Mouse (Mus musculus) gastrocnemius, adult 2 months (tissue): ENCODE data around the gene Capn11. TPM values are rescaled to one million over a fixed set of nuclear protein-coding genes. Genes with fewer than 3 reads are reported as not detected.
"Not testable (repeated sequence)": the region's sequence is repeated elsewhere in the genome, so short reads cannot be mapped to it uniquely, and the experiment has no call there.

Experiments
- DNase-seq: peaks from one replicate; pipeline ENCODE4 v3.0.0; 2022
- H3K27ac ChIP-seq: fragments of 200-600 bp; 2 replicates; pipeline ENCODE4 v1.8.1; 2022; ENCODE audit warnings: mild to moderate bottlenecking
- H3K4me3 ChIP-seq: fragments of 200-600 bp; 2 replicates; pipeline ENCODE4 v1.8.1; 2022; ENCODE audit warnings: mild to moderate bottlenecking, moderate library complexity
- CTCF ChIP-seq: fragments of 200-600 bp; IDR thresholded peaks from 2 replicates; pipeline ENCODE4 v1.8.1; 2022; ENCODE audit warnings: antibody characterized with exemption, mild to moderate bottlenecking, moderate library complexity
- intact Hi-C: fragments of 180-260 bp; cut with DNase I; formaldehyde crosslinking; loops from one replicate; pipeline ENCODE4 v1.15.1; 2025
- total RNA-seq, 2 experiments: library from RNA; stranded (reverse); gene quantifications; 2 replicates each; pipeline ENCODE4 v1.2.3; 2021

Gene Capn11
- total RNA-seq, 2 experiments from 2014 or later = 0.59 to 0.98 TPM

DNA sequence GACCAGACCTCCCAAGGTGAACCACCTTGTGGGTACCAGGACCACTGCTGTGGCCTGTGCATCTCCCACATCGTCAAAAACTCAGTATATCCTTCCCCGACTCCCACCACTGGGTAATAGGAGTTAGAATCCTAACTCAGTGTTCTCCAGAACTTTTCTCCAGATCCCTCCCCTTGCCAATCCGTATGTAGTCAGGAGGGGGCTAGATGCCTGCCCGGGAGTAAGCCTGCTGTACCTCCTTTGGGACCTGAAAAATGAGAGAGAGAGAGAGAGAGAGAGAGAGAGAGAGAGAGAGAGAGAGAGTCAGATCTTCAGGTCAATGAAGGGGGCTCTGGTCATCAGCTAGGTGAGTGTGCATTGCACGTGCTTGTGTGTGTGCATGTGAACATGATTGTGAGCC is 25.1 kb downstream of the Capn11 start:
- Histone ChIP-seq H3K27ac (no peak overlapping the region), H3K4me3 (no peak overlapping the region)
- no peak for DNase-seq
- no peak for TF ChIP-seq CTCF
- intact Hi-C loops = no loop called here

DNA sequence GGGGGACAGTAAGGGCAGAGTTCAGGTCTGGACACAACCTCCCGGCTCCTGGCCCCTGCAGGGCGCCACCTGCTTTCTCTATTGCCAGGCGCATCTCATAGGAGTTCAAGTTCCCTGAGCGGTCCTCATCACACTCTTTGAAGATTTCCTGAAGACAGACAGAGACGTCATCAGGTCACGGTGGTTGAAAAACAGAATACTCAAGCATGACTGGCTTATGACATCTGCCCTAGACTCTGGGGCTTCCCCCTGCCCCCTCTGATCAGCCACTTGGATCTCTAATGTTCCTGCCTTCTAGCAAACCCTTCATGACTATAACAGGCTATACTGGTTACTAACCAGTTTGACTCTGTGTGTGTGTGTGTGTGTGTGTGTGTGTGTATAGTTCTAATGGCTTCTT is 27.2 kb downstream of the Capn11 start:
- intact Hi-C loops = no loop called here
- no peak for DNase-seq
- H3K4me3 ChIP-seq = no peak overlapping the region
- H3K27ac ChIP-seq = no peak overlapping the region
- TF ChIP-seq CTCF = no peak

DNA sequence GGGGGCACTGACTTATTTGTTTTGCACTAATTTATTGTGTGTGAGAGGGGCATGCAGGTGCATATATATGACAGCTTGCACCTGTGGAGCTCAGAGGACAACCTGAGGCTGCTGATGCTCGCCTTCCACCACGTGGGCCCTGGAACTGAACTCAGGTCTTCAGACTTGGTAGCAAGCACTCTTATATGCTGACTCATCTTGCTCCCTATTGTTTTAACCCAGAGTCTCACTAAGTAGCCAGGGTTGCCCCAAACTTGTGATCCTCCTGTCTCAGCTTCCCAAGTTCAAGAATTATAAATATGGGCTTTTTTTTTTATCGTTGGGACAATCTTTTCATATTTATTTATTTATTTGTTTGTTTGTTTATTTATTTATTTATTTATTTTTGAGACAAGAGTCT is 28.1 kb downstream of the Capn11 start:
- TF ChIP-seq CTCF = no peak
- no peak overlapping the region for H3K4me3 ChIP-seq
- DNase-seq = no peak

DNA sequence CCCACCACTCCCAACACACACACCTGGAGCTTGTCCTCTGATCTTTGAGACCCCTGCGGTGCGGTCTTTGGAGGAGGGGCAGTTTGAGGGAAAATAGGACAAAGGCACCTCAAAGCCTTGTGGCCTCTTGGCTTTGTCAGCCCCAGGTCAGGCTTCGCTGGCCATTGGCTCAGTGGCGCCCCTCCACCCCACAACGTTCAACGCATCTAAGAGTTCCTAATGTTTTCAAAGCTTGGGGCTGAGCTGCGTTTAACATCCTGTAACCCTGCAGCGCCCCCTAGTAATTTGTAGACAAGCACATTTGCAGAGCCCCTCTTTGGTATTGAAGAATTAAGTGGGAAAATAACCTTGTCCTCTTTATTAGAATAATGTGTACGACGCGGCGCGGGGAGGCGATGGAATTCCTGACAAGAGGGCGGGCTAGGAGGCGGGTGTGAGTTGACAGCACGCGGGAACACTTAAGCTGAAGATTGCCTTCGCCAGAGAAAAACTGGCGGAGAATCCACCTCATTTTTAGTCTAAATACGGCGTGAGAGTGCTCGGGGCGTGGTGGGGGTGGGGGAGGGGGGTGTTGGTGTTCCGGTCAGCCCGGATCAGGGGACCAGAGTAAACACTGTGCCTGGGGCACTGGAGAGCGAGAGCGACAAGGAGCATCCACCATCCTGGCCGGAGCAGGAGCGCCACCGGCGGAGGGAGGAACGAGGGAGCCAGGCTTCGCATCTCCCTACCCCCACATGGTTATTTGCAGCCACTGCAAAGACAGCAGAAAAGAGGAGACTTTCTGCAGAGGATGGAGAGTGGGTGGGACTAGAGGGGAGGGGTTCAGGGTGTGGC is 29.0 kb downstream of the Capn11 start:
- Histone ChIP-seq H3K27ac (peak overlapping the region; percentile 77), H3K4me3 (peak overlapping the region; percentile 71)
- peak; percentile 81 for DNase-seq
- peak; percentile 75 for TF ChIP-seq CTCF
- intact Hi-C loops = no loop called here

More for the DNA sequence above, 28.1 kb downstream of the Capn11 start:
- intact Hi-C loops = no loop called here
- H3K27ac ChIP-seq = no peak overlapping the region

- no peak for DNase-seq
- Histone ChIP-seq H3K4me3 (peak overlapping the region; percentile 71), H3K27ac (peak overlapping the region; percentile 77)
- intact Hi-C loops = no loop called here
- TF ChIP-seq CTCF = no peak
Observed at GRCm38 (mm10) chr17:45628885-45629855, 30.0 kb downstream of the Capn11 start.

- Histone ChIP-seq H3K27ac (0 out of 2 replicates have a peak overlapping the region, but pooled peaks have one; percentile 20), H3K4me3 (no peak overlapping the region)
- intact Hi-C loops = no loop called here
- DNase-seq = no peak
- no peak for TF ChIP-seq CTCF
Observed at GRCm38 (mm10) chr17:45628160-45628559, 31.0 kb downstream of the Capn11 start.

DNA sequence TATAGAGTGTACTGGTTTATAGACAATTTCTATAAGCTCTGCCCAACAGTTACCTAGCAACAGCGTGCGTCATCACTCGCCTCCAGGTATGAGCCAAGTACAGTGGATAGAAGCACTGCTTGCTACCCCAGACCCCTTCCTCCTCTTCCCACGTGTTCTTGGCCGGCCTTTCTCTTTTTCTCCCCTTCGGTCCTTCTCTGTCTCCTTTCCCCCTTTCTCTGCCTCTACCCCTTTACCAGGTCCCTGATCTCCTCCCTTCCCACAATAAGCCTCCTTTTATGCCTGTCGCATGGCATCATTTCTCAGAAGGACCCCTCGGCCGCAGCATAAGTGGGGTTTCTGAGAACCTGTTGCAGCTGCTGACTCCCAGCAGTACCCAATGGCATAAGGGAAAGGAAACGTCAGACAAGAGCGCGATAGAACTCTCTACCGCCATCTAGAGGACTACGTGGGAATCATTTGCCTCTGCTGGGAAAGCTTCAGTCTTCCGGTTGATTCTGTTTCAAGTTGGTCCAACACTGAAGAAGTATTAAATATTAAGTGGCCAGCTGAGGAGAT is 32.5 kb downstream of the Capn11 start:
- peak overlapping the region; percentile 72 for H3K27ac ChIP-seq
- intact Hi-C loops = loop anchor here (1.0 kb wide), 1 partner anchor 41 kb away; no protein-coding TSS in a partner anchor
- peak; percentile 57 for DNase-seq
- TF ChIP-seq CTCF = peak; percentile 92
- H3K4me3 ChIP-seq = peak overlapping the region; percentile 59

- H3K27ac ChIP-seq, H3K4me3 ChIP-seq, intact Hi-C loops, DNase-seq: not testable (repeated sequence)
Observed at GRCm38 (mm10) chr17:45623425-45623824, 35.7 kb downstream of the Capn11 start.

DNA sequence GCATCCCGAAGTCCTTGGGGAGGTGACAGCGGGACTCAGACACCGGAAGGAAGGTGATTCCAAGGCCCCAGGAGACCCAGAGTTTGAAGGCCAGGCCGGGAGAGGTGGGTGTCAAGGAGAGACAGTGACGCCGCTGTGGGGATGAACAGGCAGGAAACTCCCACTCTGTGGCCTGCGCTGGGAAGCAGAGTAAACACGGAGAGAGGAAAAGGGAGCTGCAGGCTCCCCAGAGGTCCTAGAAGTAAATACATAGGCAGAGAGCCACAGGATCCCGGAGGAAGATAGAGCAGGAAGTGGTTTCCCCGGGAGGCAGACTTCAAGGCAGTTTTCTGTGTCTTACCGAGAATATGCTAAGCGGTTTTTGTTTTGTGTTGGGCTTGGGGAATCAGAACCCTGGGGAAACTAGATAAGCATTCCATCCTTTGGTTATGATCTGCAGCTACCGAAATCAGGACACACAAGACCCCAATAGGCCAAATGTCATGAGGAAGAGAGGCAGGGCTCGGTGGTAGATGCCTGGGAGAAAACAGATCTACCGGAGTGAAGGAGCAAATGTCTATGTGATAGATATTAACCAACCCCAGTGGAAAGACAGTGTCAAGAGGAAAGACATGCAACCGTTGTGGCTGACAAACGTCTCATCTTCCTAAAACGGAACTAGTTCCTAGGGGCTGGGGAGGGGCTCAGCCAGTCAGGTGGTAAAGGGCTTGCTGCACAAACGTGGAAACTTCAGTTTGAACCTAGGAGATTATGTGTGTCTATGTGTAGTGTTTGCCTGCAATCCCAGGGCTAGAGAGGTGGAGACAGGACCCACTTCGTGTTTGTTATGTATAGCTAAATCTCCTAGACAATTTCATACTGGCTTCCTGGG is 39.5 kb downstream of the Capn11 start:
- Histone ChIP-seq H3K4me3 (peak overlapping the region; percentile 64), H3K27ac (peak overlapping the region; percentile 79)
- peak; percentile 45 for DNase-seq
- TF ChIP-seq CTCF = no peak
- intact Hi-C loops = no loop called here

DNA sequence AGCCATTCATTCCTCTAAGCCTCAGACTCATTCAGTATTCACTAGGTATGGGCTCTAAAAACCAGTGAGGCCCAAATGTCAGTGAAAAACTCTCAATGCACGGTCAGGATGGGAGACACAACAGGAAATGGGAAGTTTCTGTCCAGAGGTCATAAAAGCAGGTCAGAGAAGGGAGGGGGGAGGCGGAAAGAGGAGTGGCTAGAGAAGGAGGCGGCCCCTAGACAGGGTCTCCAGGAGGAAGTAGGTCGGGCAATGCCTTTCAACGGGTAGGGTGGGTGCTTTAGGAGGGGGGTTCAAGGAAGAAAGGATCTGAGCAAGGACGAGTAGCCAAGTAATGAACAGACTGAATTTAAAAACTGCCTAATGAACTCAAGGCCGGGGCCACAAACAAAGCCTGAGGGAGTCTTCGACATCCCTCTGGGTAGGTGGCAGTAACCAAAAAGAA is 40.2 kb downstream of the Capn11 start:
- TF ChIP-seq CTCF = no peak
- H3K27ac ChIP-seq = peak overlapping the region; percentile 79
- peak; percentile 62 for DNase-seq
- intact Hi-C loops = no loop called here
- H3K4me3 ChIP-seq = peak overlapping the region; percentile 64

- TF ChIP-seq CTCF = no peak
- Histone ChIP-seq H3K4me3 (no peak overlapping the region), H3K27ac (no peak overlapping the region)
- intact Hi-C loops = no loop called here
- DNase-seq = no peak
Observed at GRCm38 (mm10) chr17:45617655-45618054, 41.5 kb downstream of the Capn11 start.

DNA sequence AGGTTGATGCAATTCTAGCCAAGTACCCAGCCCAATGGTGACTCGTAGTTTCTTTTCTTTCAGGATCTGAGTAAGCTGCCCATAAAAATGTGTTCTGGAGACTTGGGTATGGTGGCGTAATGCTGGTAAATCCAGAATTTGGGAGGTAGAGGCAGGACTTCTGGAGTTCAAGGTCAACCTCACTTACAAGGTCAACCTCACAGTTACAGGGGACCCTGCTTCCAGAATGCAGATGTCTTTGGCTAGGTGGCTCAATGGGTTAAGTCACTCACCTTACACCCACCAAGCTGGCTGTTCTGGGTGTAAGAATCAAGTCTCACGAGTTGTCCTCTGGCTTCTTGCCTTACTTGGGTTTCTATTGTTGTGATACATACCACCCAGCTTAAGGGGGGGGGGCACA is 42.4 kb downstream of the Capn11 start:
- no peak for TF ChIP-seq CTCF
- no peak for DNase-seq
- Histone ChIP-seq H3K27ac (no peak overlapping the region), H3K4me3 (no peak overlapping the region)
- intact Hi-C loops = no loop called here
